Mouse (Mus musculus) kidney, postnatal 25 days (tissue): ENCODE results near the gene Banp.

Experiments
- DNase-seq, 2 experiments: peaks; one replicate each; pipeline ENCODE4 v3.0.0; 2021; ENCODE audit warnings: mixed read lengths in 2 of 2

Banp gene

GRCm38 (mm10) chr8:122069281-122069680 is 119.7 kb downstream of the Banp start:
- DNase-seq: no peak

- peak; percentile 28 to 54 for DNase-seq
Measured at GRCm38 (mm10) chr8:122071193-122071592, 121.6 kb downstream of the Banp start.

DNA sequence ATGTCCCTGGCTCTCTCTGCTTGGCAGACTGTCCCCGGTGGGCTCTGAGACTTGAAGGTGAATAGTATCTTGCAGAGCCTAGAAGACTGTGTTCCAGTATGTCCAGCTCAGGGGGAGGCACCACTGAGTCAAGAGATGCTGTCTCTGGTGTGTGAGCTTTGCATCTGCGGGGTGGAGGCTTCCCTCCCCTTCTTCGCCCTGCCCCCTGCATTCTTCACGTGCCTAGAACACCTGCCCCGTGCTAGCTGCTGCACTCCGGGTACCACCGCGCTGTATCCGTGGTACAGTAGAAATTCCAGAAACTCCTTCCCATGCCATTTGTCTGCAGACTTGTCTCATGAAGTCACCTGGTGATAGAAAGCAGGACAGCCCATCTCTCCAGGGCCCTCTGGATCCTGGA is 124.4 kb downstream of the Banp start:
- no peak for DNase-seq

DNA sequence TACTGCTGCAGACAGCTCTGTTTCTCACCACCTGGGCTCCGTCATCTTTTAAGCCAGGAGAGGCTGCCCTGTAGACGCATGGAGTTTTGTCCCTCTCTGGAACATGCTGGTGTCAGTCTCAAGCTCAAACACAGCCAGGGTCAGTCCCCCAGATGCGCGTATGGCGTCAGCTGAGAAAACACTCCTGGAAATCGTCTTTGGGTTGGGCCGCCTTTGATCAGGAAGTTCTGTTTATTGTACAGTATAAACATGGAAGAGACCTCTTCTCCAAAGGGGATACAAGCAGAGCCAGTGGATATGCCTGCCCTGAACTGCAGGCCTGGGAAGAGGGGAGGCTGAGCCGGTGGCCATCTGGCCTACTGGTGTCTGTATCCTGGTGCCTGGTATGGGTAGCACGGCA is 124.9 kb downstream of the Banp start:
- DNase-seq: no peak

- DNase-seq: no peak
Measured at GRCm38 (mm10) chr8:122074977-122075376, 125.4 kb downstream of the Banp start.

DNA sequence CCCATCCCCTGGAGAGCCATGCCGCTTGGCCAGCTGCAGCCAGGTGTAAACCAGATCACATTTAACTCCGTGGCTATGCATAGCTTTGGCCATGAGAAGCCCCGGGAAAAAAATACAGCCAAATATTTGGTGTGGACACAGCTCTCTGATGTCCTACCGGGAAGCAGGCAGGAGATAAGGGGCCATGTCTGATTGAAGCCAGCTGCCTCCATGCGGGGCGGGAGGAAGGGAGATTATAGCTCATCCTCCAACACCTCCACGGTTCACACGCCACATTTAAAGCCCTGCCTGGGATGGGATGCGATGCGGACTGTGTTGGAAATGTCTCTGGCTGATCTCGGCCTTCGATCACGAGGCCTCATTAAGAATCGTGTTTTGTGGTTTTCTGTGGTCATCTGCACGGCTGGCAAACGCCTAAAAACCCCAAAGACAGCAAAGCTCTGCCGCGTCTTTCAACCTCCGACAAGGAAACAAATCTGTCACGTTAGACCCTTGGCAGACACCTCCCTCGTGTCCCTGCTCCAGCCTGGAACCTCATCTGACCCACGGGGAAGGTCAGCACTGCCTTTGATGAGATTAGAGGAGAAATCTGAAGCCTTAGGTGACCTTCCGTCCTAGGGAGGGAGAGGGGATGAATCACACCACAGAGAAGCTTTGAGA is 126.8 kb downstream of the Banp start:
- DNase-seq: no peak

DNA sequence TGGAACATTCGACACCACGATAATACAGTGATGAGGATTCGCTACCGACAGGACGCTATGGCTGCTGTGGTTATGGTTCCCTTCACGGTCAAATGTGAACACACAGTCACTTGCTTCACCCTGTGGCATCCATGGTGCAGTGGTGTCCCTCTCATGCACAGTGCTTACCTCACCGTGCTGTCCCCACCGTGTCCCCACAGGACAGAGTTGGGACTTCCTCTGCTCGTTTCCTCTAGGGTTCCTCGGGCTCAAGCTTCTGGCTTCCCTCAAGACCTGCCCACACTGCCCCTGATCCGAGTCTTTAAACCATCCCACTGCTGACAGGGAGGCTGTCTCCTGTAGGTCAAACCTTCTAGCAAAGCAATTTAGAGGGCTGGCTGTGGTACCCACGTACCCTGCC is 128.8 kb downstream of the Banp start:
- no peak for DNase-seq
